Mouse (Mus musculus): Measurements from ENCODE around the gene Pmpcb. TPM values are rescaled to one million over a fixed set of nuclear protein-coding genes. Genes with fewer than 3 reads are reported as not detected.

The Pmpcb gene
- total RNA-seq, 2 experiments from 2014 or later = 32.7 to 56.0 TPM

GRCm38 (mm10) chr5:21729107-21729506 is 7.8 kb upstream of the Pmpcb start:
- ATAC-seq (replicated peaks; ENCODE audit: low FRiP score, poor library complexity, severe bottlenecking) = no peak

DNA sequence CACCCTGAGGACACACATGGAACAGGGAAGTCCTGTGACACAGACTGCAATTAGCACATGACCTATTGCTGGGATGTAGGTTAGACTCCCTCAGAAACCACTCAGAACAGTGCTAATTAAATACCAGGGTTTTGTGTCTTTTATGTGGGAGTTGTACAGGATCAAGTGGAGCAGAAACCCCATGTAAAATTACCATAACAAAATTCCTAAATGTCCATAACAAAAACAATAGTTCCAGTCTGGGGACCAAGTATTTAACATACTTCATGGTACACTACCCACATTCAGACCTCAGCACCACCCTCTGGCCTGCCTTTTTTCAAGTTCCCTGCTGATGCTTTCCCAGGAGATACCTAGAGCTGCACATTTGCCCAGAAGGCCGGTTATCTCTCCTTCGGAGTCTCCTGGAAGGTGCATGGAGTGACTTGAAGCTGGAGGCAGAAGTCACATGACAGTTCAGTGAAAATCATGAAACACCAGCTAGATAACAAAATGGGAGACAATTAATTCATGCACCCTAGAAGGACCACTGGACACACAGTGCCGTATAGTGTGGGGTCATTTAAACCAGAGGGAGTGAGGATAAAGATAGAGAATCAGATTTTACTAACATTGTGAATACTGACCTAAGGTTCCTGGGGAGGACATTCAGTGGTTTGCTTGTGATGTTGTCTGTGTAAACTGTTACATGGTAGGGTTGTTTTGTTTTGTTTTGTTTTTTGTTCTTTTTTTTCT is 4.6 kb upstream of the Pmpcb start:
- ATAC-seq (replicated peaks; ENCODE audit: low FRiP score, poor library complexity, severe bottlenecking) = no peak

DNA sequence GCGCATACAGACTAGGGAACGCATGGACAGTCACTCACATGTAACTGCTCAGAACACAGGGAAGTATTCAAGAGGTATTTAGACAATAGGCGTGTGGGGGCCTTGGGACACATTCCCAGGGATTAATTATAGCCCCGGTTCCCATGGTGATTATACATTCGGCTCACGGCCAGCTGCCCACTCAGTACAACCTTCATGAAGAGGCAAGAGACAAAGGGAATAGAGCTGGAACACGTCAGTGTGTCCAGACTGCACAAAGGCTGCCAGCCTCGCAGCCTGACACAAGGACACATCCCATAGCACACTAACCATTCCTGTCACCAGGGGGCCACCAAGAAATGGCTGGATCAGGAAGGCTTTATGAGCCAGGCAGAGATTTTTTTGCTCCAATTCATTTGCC is 4.0 kb upstream of the Pmpcb start:
- no peak for ATAC-seq (replicated peaks; ENCODE audit: low FRiP score, poor library complexity, severe bottlenecking)

- no peak for ATAC-seq (replicated peaks; ENCODE audit: low FRiP score, poor library complexity, severe bottlenecking)
Observed at GRCm38 (mm10) chr5:21735100-21735499, 1.8 kb upstream of the Pmpcb start.

DNA sequence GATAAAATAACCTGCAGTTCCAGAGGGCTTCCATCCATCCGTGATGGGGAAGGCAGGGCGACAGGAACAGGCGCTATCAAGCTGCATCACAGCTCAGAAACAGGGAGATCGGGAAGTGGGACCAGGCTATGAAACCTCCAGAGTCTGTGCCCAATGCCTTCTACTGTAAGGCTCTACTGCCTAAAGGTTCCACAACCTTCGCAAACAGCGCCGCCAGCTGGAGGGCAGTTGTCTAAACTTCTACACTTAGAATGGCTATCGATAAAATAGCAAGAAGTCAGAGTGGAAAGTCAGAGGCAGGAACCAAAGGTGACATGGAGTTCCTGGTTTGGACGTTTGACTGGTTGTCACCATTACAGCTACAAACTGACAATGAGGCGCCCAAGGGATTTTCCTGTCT is 1.4 kb upstream of the Pmpcb start:
- peak; percentile 69 for ATAC-seq (replicated peaks; ENCODE audit: low FRiP score, poor library complexity, severe bottlenecking)

GRCm38 (mm10) chr5:21736046-21736445 is 895 bp upstream of the Pmpcb start:
- ATAC-seq (replicated peaks; ENCODE audit: low FRiP score, poor library complexity, severe bottlenecking) = no peak

- 0 out of 2 replicates have a peak, but pooled peaks have one; percentile 35 for ATAC-seq (replicated peaks; ENCODE audit: low FRiP score, poor library complexity, severe bottlenecking)
Observed at GRCm38 (mm10) chr5:21737620-21738019, 679 bp downstream of the Pmpcb start.

DNA sequence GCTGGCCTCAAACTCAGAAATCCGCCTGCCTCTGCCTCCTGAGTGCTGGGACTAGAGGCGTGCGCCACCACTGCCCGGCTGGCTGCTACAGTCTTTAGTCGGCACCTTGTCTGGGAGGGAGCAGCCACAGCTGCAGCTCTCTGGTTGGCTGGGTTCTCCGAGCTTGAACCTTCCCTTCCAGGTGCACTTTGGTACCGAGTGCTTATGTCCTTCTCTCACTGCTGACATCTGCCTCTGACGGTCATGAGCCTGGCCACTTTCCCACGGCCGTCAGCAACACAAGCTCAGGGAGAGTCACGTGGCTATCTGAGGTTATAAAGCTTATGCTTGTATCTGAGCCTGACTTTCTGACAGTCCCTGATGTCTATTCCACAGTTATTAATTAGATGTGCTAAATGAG is 2.2 kb downstream of the Pmpcb start:
- ATAC-seq (replicated peaks; ENCODE audit: low FRiP score, poor library complexity, severe bottlenecking) = no peak

GRCm38 (mm10) chr5:21739881-21740280 is 2.9 kb downstream of the Pmpcb start:
- ATAC-seq (replicated peaks; ENCODE audit: low FRiP score, poor library complexity, severe bottlenecking) = no peak

DNA sequence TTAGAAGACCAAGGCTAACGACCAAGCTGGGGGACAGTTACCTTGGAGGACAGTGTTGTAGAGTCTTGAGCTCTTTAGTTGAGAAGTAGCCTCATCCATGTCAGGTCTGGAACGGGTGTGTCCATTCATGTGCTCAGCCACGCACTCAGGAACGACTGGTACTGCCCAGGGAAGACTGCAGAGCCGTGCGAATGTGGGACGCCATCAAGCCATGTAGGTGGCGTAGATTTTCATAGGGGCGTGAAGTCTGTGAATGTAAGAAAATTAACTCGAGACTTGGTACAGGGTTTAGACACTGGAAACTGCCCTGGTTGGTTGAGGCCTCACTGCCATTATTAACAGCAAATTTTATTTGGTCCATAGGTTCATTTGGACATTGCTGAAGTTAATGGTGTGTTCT is 6.7 kb downstream of the Pmpcb start:
- ATAC-seq (replicated peaks; ENCODE audit: low FRiP score, poor library complexity, severe bottlenecking) = no peak

- ATAC-seq (replicated peaks; ENCODE audit: low FRiP score, poor library complexity, severe bottlenecking) = no peak
Observed at GRCm38 (mm10) chr5:21744651-21745050, 7.7 kb downstream of the Pmpcb start.

GRCm38 (mm10) chr5:21745966-21746365 is 9.0 kb downstream of the Pmpcb start:
- ATAC-seq (replicated peaks; ENCODE audit: low FRiP score, poor library complexity, severe bottlenecking) = no peak

DNA sequence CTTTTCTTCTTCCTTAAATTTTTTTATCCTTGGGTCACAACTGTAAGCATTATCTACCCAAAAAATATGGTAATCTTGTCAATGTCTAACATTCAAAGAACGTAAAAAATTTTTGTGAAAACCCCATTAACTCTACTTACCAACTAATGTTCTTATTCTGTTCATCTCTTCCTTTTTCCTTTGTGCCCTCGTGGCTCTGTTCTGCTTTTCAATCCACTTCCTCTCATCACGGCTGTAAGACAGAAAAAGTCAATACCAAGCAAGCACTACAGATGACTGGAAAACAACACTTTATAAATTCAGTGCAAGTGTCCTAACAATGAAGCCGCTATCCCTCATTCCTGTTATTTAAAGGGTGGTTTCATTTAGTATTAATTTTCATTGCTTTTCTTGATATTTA is 31.6 kb downstream of the Pmpcb start:
- no peak for ATAC-seq (replicated peaks; ENCODE audit: low FRiP score, poor library complexity, severe bottlenecking)

DNA sequence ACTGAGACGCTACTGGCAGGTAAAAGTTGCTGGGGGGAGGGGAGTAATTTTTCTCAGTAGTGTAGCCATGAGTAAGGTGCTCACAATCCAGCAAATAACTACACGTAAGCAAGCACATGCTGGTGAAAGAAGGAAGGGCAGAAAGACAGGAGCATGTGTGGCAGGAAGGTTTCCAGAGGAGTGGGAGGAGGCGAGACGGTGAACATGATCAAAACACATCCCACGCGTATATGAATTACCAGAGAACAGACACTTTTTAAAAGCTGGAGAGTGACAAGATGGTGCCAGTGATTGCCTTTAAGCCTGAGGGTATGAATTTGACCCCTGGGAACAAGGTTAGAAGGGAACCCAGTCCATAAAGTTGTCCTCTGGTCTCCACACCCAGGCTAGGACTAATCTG is 32.9 kb downstream of the Pmpcb start:
- no peak for ATAC-seq (replicated peaks; ENCODE audit: low FRiP score, poor library complexity, severe bottlenecking)

- no peak for ATAC-seq (replicated peaks; ENCODE audit: low FRiP score, poor library complexity, severe bottlenecking)
Observed at GRCm38 (mm10) chr5:21776491-21776890, 39.5 kb downstream of the Pmpcb start.

DNA sequence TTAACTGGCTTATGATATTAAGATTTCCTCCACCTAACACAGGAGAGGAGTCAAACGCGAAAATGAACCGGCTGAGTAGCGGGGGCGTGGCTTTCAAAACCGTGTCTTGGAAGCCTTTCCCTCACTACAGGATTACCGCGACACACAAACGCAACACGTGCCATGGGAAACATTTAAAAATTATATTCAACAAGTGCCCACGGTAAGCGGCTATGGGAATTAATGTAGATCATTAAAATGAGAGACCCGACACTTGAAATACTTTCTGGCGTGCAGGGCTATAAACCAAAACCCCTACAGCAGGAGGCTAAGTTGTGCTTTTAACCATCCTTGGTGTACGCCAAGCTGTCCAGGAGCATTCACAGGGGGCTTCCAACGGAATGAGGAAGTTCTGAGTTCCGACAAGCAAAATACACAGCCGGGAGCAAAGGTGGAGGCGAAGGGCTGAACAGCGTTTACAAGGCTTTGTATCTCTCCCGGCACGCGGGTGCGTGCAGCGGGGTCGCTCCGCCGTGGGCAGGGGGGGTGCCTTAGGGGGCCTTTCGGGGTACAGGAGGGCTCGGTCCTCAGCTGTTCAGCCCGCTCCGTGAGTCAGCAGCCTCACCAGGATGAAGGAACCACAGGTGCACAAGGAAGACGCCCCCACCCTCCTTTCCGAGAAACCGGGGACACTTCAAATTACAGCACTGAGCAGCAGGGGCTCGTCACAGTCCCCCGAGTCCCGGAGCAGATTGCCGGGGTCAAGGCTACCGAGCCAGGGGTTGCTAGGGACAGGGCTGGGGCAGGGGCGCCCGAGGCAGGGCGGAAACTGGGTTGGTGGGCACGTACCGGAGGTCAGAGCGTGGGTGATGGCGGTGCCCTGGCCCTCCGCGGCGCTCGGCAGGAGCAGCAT is 47.5 kb downstream of the Pmpcb start:
- ATAC-seq (replicated peaks; ENCODE audit: low FRiP score, poor library complexity, severe bottlenecking) = no peak

DNA sequence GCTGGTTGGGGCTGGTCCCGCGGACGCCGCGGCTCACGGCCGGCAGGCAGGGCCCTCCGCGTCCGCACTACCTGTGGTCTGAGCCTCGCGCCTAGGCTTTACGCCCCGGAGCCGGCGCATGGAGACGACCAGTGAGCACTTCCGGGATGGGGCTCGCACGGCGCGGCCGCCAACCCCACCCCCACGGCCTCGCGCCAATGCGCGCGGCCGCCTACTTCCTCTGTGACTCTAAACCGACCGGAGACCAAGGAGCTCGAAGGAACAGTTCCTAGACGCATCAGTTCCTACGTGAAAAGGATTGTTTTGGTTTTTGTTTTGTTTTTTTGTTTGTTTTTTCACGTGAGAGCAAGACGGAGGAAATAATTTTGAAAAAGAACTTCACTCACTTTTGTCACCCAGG is 48.1 kb downstream of the Pmpcb start, which contains the start of the genes Dnajc2 and Psmc2:
TSS of gene Dnajc2 (minus strand) at position 199 of the 400 bp plus-strand sequence.
TSS of gene Psmc2 (plus strand) at position 231 of the 400 bp plus-strand sequence.
- peak; percentile 90 for ATAC-seq (replicated peaks; ENCODE audit: low FRiP score, poor library complexity, severe bottlenecking)

- ATAC-seq (replicated peaks; ENCODE audit: low FRiP score, poor library complexity, severe bottlenecking) = no peak
Observed at GRCm38 (mm10) chr5:21785776-21786175, 48.8 kb downstream of the Pmpcb start.

DNA sequence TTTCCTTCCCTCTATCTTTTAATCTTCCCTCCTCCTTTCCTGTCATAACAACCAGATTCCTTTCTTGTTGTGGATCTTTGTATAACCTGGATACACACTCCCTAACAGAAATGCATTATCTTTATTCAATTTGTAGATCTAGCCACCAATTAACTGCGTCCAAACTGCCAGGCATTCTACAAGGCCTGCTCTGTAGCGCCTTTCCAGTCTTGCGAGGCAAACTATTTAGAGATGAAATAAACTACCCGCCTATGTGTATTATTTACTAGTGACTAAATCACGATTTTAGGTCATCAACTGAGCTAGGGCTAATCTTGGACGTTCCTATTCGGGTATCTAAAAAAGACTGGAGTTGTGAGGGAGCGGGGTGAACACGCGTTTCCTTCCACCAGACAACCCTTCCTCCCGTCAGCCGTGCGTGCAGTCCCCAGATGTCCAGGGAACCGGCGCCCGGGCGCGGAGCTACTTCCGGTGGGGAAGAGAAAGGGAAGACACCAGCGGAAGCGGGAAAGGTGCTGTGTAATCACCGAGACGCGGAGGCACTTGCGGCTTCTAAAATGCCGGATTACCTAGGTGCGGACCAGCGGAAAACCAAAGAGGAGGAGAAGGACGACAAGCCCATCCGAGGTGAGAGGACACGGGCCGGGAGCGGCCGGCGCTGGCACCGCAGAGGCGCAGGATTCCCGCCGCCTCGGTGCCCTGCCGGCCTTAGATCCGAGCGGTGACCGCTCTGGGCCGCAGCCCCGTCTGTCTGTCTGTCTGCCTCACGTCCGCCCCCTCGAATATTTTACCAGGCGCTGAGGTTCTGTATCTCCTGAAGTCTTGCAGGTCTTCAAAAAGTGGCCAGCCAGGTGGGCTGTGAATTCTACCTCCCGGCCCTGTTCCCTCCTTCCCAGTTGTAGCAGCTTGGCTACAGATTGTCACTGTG is 49.6 kb downstream of the Pmpcb start:
- ATAC-seq (replicated peaks; ENCODE audit: low FRiP score, poor library complexity, severe bottlenecking) = peak; percentile 88

Data from erythroid progenitor cell, adult 5-6 weeks (primary cell).